Mouse (Mus musculus): ENCODE data around the gene Tle4.

- TF ChIP-seq MAX (IDR thresholded peaks at IDR 0.05; ENCODE audit: low read depth) (no peak), REST (IDR thresholded peaks at IDR 0.05; ENCODE audit: insufficient read depth, insufficient read length) (no peak)
Observed at GRCm38 (mm10) chr19:14623355-14623754, 25.5 kb upstream of the Tle4 start.

All from myocyte (in vitro differentiated cells).